Mouse (Mus musculus) neural tube, postnatal 0 days (tissue): Measurements from ENCODE around the gene Prr5l. TPM values are rescaled to one million over a fixed set of nuclear protein-coding genes. Genes with fewer than 3 reads are reported as not detected.

Experiments
- polyA plus RNA-seq: library from polyadenylated mRNA; unstranded; fragments of >200 nt; fragmentation: Nextera tagmentation; extraction: Ambion mirVana; gene quantifications from 2 replicates; pipeline ENCODE4 v1.2.1, GENCODE M21; 2015

Gene Prr5l
- 11.6 and 12.3 TPM in 2 replicates for polyA plus RNA-seq

GRCm38 (mm10) chr2:101882998-101883397 is at the start of gene Prr5l:
Gene Prr5l (minus strand): TSS chr2:101883027.

GRCm38 (mm10) chr2:101885768-101886438 is 3.1 kb upstream of the Prr5l start, which contains the start of gene Commd9:
Gene Commd9 (plus strand): TSS chr2:101886247.

GRCm38 (mm10) chr2:101678236-101679021 is 204.4 kb downstream of the Prr5l start, which contains the start of gene Traf6:
Gene Traf6 (plus strand): TSS chr2:101678429.

Other genes with a start within 250 kb of the Prr5l start
- gene Rag1, start 233.5 kb downstream of the Prr5l start, polyA plus RNA-seq, result 0.10 and 0.12 TPM in 2 replicates
- gene B230118H07Rik, start 233.5 kb downstream of the Prr5l start, polyA plus RNA-seq, result 48.9 and 58.0 TPM in 2 replicates
- 2.8 and 3.2 TPM in 2 replicates for gene Traf6, start 204.6 kb downstream of the Prr5l start, polyA plus RNA-seq
- 94.5 and 97.2 TPM in 2 replicates for gene Commd9, start 3.2 kb upstream of the Prr5l start, polyA plus RNA-seq